Mouse (Mus musculus) olfactory bulb, adult 2 months (tissue): ENCODE measurements around the gene Srcap. TPM values are rescaled to one million over a fixed set of nuclear protein-coding genes. Genes with fewer than 3 reads are reported as not detected.

ENCODE experiments used
- H3K27ac ChIP-seq: fragments of 200-500 bp; 2 replicates; pipeline ENCODE4 v1.5.1; 2012; ENCODE audit warnings: low read depth, low read length; ENCODE audit not compliant: insufficient read depth
- H3K4me1 ChIP-seq: fragments of 200-500 bp; 2 replicates; pipeline ENCODE4 v1.6.1; 2012; ENCODE audit warnings: low read length; ENCODE audit not compliant: control insufficient read depth, insufficient read depth
- H3K4me3 ChIP-seq: fragments of 200-500 bp; 2 replicates; pipeline ENCODE4 v1.5.1; 2012; ENCODE audit warnings: mild to moderate bottlenecking, low read depth, low read length, moderate library complexity; ENCODE audit not compliant: insufficient read depth
- CTCF ChIP-seq: fragments of 200-500 bp; IDR thresholded peaks from 2 replicates; pipeline ENCODE4 v1.5.1; 2012; ENCODE audit warnings: low read depth, mild to moderate bottlenecking, low read length, moderate library complexity; ENCODE audit not compliant: insufficient read depth
- POLR2A ChIP-seq: fragments of 200-500 bp; IDR thresholded peaks from 2 replicates; pipeline ENCODE4 v1.6.1; 2012; ENCODE audit warnings: mild to moderate bottlenecking, low read depth, low read length, moderate library complexity; ENCODE audit not compliant: insufficient read depth
- WGBS: fragments of 180-500 bp; shearing (Covaris S2); methylation state at CpG from one replicate; pipeline ENCODE4 v1.1.7; 2018; 5-methylcytosine and 5-hydroxymethylcytosine counted together
- polyA plus RNA-seq: library from polyadenylated mRNA; stranded (reverse); fragments of >200 nt; gene quantifications from 2 replicates; pipeline ENCODE4 v1.2.4, GENCODE M21; 2012; ENCODE audit warnings: low replicate concordance; ENCODE audit not compliant: missing spikeins, insufficient read depth, insufficient read length

The Srcap gene
- polyA plus RNA-seq, 1 experiment, result 110 TPM

GRCm38 (mm10) chr7:127587196-127587595 is 75.4 kb downstream of the Srcap start:
- Histone ChIP-seq H3K27ac (no peak overlapping the region), H3K4me1 (peaks cover 24% of the 10 kb centered on the region), H3K4me3 (no peak overlapping the region)
- TF ChIP-seq CTCF, result no peak
- no peak for TF ChIP-seq POLR2A
- 71% methylated on average over 5 of the region's 5 CpGs for WGBS

- WGBS, result under 1% methylated on average over 46 of the region's 50 CpGs
- Histone ChIP-seq H3K27ac (peak within 1 kb of the TSS; percentile 47), H3K4me1 (peaks cover 24% of the 10 kb centered on the region), H3K4me3 (peak within 1 kb of the TSS; percentile 92)
- no peak for TF ChIP-seq CTCF
- TF ChIP-seq POLR2A, result peak; percentile 69
Observed at GRCm38 (mm10) chr7:127588011-127588871, 76.5 kb downstream of the Srcap start, which contains the start of the genes Ccdc189 and Rnf40. Ccdc189 (minus strand) TSS chr7:127588595. Rnf40 (plus strand) TSS chr7:127588767.

GRCm38 (mm10) chr7:127588901-127589300 is 77.1 kb downstream of the Srcap start:
- Histone ChIP-seq H3K27ac (peak overlapping the region; percentile 43; the same call in 1 of the 2 replicates), H3K4me3 (peak overlapping the region; percentile 92), H3K4me1 (peaks cover 24% of the 10 kb centered on the region)
- WGBS, result 4% methylated on average over 29 of the region's 29 CpGs
- TF ChIP-seq POLR2A, result no peak
- TF ChIP-seq CTCF, result no peak

GRCm38 (mm10) chr7:127589637-127590036 is 77.9 kb downstream of the Srcap start:
- no peak overlapping the region for H3K27ac ChIP-seq
- H3K4me3 ChIP-seq, result peak overlapping the region; percentile 92
- TF ChIP-seq POLR2A (no peak), CTCF (no peak)
- peaks cover 24% of the 10 kb centered on the region for H3K4me1 ChIP-seq
- WGBS, result 91% methylated on average over 9 of the region's 9 CpGs

- 87% methylated on average over 10 of the region's 10 CpGs for WGBS
Observed at GRCm38 (mm10) chr7:127591108-127591507, 79.3 kb downstream of the Srcap start.

GRCm38 (mm10) chr7:127592575-127592974 is 80.8 kb downstream of the Srcap start:
- Histone ChIP-seq H3K4me1 (peaks cover 20% of the 10 kb centered on the region), H3K4me3 (no peak overlapping the region), H3K27ac (no peak overlapping the region)
- TF ChIP-seq POLR2A (no peak), CTCF (no peak)
- WGBS, result 88% methylated on average over 14 of the region's 14 CpGs

More at GRCm38 (mm10) chr7:127591108-127591507, 79.3 kb downstream of the Srcap start:
- Histone ChIP-seq H3K4me1 (peaks cover 24% of the 10 kb centered on the region), H3K4me3 (no peak overlapping the region), H3K27ac (no peak overlapping the region)
- TF ChIP-seq POLR2A (no peak), CTCF (no peak)

GRCm38 (mm10) chr7:127596747-127597146 is 85.0 kb downstream of the Srcap start:
- Histone ChIP-seq H3K27ac (no peak overlapping the region), H3K4me1 (no peaks in the 10 kb centered on the region; the same call in 1 of the 2 replicates), H3K4me3 (no peak overlapping the region)
- no peak for TF ChIP-seq POLR2A
- TF ChIP-seq CTCF, result no peak
- 94% methylated on average over 17 of the region's 17 CpGs for WGBS

- no peaks in the 10 kb centered on the region for H3K4me1 ChIP-seq
- 94% methylated on average over 7 of the region's 7 CpGs for WGBS
- no peak overlapping the region for H3K4me3 ChIP-seq
- H3K27ac ChIP-seq, result no peak overlapping the region
- TF ChIP-seq POLR2A (no peak), CTCF (no peak)
Observed at GRCm38 (mm10) chr7:127600612-127601011, 88.8 kb downstream of the Srcap start.

- Histone ChIP-seq H3K27ac (no peak overlapping the region), H3K4me3 (no peak overlapping the region), H3K4me1 (no peaks in the 10 kb centered on the region)
- no peak for TF ChIP-seq CTCF
- no peak for TF ChIP-seq POLR2A
- 83% methylated on average over 4 of the region's 4 CpGs for WGBS
Observed at GRCm38 (mm10) chr7:127601735-127602134, 90.0 kb downstream of the Srcap start.
